Mouse (Mus musculus): ENCODE results near the gene Zcchc17.

Gene Zcchc17

GRCm38 (mm10) chr4:130282856-130283255 is 76.9 kb downstream of the Zcchc17 start:
- no peak for DNase-seq

GRCm38 (mm10) chr4:130279105-130279504 is 80.6 kb downstream of the Zcchc17 start, which contains the start of gene Serinc2:
Serinc2 (minus strand) TSS chr4:130279205.
- DNase-seq: no peak

GRCm38 (mm10) chr4:130276573-130277176 is 83.1 kb downstream of the Zcchc17 start:
- no peak for DNase-seq

GRCm38 (mm10) chr4:130275823-130276105 is 84.0 kb downstream of the Zcchc17 start:
- no peak for DNase-seq

GRCm38 (mm10) chr4:130275016-130275822 is 84.5 kb downstream of the Zcchc17 start:
- peak in 1 of 2 experiments; percentile 35 for DNase-seq

GRCm38 (mm10) chr4:130274346-130275015 is 85.3 kb downstream of the Zcchc17 start:
- no peak for DNase-seq

- DNase-seq: no peak
These were observed 85.9 kb downstream of the Zcchc17 start for GRCm38 (mm10) chr4:130273698-130274345.

GRCm38 (mm10) chr4:130270611-130271347 is 89.0 kb downstream of the Zcchc17 start:
- DNase-seq: no peak

- no peak for DNase-seq
These were observed 89.7 kb downstream of the Zcchc17 start for GRCm38 (mm10) chr4:130270089-130270488.

- DNase-seq: no peak
These were observed 91.0 kb downstream of the Zcchc17 start for GRCm38 (mm10) chr4:130268736-130269135.

GRCm38 (mm10) chr4:130267069-130267468 is 92.7 kb downstream of the Zcchc17 start:
- DNase-seq: peak; percentile 76 to 79

GRCm38 (mm10) chr4:130266601-130267000 is 93.1 kb downstream of the Zcchc17 start:
- peak in 1 of 2 experiments; percentile 24 for DNase-seq

Measured in kidney, adult 8-10 months (tissue).